Mouse (Mus musculus): ENCODE data around the gene Vps45. TPM values are rescaled to one million over a fixed set of nuclear protein-coding genes. Genes with fewer than 3 reads are reported as not detected.

Gene Vps45
- polyA plus RNA-seq, 2 experiments, result 6.6 to 9.0 TPM

- WGBS (ENCODE audit: insufficient replicate concordance), result 29% methylated on average over 9 of the region's 9 CpGs
Observed at GRCm38 (mm10) chr3:95997203-95997721, 61.0 kb downstream of the Vps45 start.

GRCm38 (mm10) chr3:95996451-95997073 is 61.7 kb downstream of the Vps45 start:
- 14% methylated on average over 6 of the region's 6 CpGs for WGBS (ENCODE audit: insufficient replicate concordance)
- Histone ChIP-seq H3K4me2 (ENCODE audit: low read depth) (peak overlapping the region; percentile 84), H3K36me3 (replicated peaks; ENCODE audit: control insufficient read depth, insufficient read depth, low read depth) (no peaks in the 10 kb centered on the region), H3K4me1 (replicated peaks; ENCODE audit: control insufficient read depth in 2 of 2, insufficient read depth in 2 of 2, low read length in 1 of 2) (peaks cover 24 to 39% of the 10 kb centered on the region in 2 experiments), H3K4me3 (ENCODE audit: insufficient read depth in 1 of 2, low read depth in 2 of 2, low read length in 2 of 2) (peak overlapping the region; percentile 21 to 61), H3K9me3 (ENCODE audit: control insufficient read depth, low read length) (no peaks in the 10 kb centered on the region), H3K27ac (no peak overlapping the region), H3K9ac (replicated peaks) (peak overlapping the region; percentile 35), H3K27me3 (ENCODE audit: control insufficient read depth, insufficient read depth, low read length) (peaks cover 31% of the 10 kb centered on the region)
- TF ChIP-seq CTCF (IDR thresholded peaks at IDR 0.05; ENCODE audit: low read depth) (no peak), EP300 (IDR thresholded peaks at IDR 0.05; ENCODE audit: low read depth) (no peak)
- ATAC-seq (ENCODE audit: insufficient read depth) (no peak), DNase-seq (ENCODE audit: low read depth in 3 of 3, low spot score in 3 of 3) (no peak)

More at GRCm38 (mm10) chr3:95997203-95997721, 61.0 kb downstream of the Vps45 start:
- Histone ChIP-seq H3K27ac (no peak overlapping the region), H3K4me2 (ENCODE audit: low read depth) (no peak overlapping the region; the same call in 1 of the 2 replicates), H3K9me3 (ENCODE audit: control insufficient read depth, low read length) (no peaks in the 10 kb centered on the region), H3K4me1 (replicated peaks; ENCODE audit: control insufficient read depth in 2 of 2, insufficient read depth in 2 of 2, low read length in 1 of 2) (peaks cover 24 to 39% of the 10 kb centered on the region in 2 experiments), H3K4me3 (ENCODE audit: insufficient read depth in 1 of 2, low read depth in 2 of 2, low read length in 2 of 2) (no peak overlapping the region), H3K9ac (replicated peaks) (no peak overlapping the region), H3K36me3 (replicated peaks; ENCODE audit: control insufficient read depth, insufficient read depth, low read depth) (no peaks in the 10 kb centered on the region), H3K27me3 (ENCODE audit: control insufficient read depth, insufficient read depth, low read length) (peaks cover 31% of the 10 kb centered on the region)
- no peak for TF ChIP-seq CTCF (IDR thresholded peaks at IDR 0.05; ENCODE audit: low read depth)
- TF ChIP-seq EP300 (IDR thresholded peaks at IDR 0.05; ENCODE audit: low read depth), result no peak
- ATAC-seq (ENCODE audit: insufficient read depth) (no peak), DNase-seq (ENCODE audit: low read depth in 3 of 3, low spot score in 3 of 3) (no peak)

DNA sequence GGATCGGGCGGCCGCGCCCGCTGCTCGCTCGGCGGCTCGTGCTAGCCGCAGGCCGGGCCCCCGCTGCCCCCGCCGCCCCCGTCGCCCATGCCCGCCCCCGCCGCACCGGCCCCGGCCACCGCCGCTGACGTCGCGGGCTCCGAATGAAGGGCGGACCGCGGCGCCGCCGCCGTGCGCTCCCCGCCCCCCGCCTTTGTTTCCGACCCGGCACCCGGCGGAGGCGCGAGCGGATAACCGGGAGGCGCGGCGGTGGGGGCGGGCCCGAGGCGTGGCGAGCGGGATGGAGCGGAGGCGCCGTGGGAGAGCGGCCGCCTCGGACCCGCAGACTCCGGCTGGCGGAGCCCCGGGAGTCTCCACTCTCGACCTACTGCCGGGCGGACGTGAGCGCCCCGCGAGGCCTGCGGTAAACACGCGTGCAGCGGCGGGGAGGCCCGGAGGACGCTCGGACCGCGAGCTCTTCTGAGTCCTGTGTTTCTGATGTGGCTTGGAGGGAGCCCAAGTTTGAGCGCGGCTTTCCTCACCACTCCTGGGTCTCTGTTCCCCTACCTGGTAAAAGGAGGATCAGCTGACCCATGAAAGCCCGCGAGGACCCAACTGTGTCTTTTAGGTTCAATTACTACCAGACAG is 62.4 kb downstream of the Vps45 start, which contains the start of gene Plekho1:
TSS of gene Plekho1 (minus strand) at position 200 of the 627 bp plus-strand sequence.
- TF ChIP-seq CTCF (IDR thresholded peaks at IDR 0.05; ENCODE audit: low read depth) (0 out of 2 replicates have a peak, but pooled peaks have one; percentile 7), EP300 (IDR thresholded peaks at IDR 0.05; ENCODE audit: low read depth) (no peak)
- H3K4me1 ChIP-seq (replicated peaks; ENCODE audit: control insufficient read depth in 2 of 2, insufficient read depth in 2 of 2, low read length in 1 of 2), result peaks cover 24 to 39% of the 10 kb centered on the region in 2 experiments
- H3K9ac ChIP-seq (replicated peaks), result peak within 1 kb of the TSS; percentile 35
- H3K27ac ChIP-seq, result peak within 1 kb of the TSS; percentile 23; the same call in 1 of the 2 replicates
- H3K36me3 ChIP-seq (replicated peaks; ENCODE audit: control insufficient read depth, insufficient read depth, low read depth), result no peaks in the 10 kb centered on the region
- 1% methylated on average over 51 of the region's 84 CpGs for WGBS (ENCODE audit: insufficient replicate concordance)
- no peak for DNase-seq (ENCODE audit: low read depth in 3 of 3, low spot score in 3 of 3)
- no peaks in the 10 kb centered on the region for H3K9me3 ChIP-seq (ENCODE audit: control insufficient read depth, low read length)
- H3K4me3 ChIP-seq (ENCODE audit: insufficient read depth in 1 of 2, low read depth in 2 of 2, low read length in 2 of 2), result peak within 1 kb of the TSS; percentile 60 to 61
- H3K27me3 ChIP-seq (ENCODE audit: control insufficient read depth, insufficient read depth, low read length), result peaks cover 31% of the 10 kb centered on the region
- peak within 1 kb of the TSS; percentile 84 for H3K4me2 ChIP-seq (ENCODE audit: low read depth)
- ATAC-seq (ENCODE audit: insufficient read depth), result peak; percentile 13; the same call in 1 of the 2 replicates

DNA sequence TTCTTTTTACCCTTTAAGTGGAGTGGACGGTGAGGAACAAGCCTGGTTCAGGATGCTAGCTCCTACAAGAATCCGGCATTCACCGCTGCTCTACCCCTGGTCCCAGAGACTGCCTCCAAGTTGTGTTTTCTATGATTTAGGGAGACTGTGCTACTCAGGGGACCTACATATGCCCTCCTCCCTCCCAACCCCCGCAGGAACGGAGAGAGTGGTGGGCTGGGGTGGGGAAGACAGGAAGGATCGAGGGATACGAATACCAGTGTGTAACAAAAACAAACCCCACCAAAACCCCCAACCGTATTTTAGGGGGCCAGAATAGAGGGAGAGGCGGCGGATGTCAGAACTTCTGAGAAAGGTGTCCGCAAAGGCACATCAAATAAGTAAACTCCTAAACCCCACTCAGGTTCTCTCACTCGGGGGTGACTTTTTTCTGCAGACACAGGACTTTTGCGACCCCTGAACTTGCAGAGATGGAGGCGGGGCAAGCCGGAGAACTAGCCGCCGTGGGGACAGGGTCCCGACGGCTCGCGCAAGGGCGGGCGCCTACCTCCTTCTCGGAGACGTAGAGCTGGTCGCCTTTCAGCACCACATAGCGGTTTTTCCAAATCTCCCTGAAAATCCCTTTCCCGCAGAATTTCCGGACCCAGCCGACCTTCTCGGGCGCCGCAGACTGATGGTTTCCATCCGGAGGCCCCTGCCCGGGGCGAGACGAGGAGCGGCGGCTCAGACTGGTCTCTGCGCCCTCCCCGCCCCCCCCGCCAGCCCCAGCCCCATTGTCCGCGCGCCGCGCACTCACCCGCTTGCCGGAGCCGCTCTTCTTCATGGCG is 63.1 kb downstream of the Vps45 start:
- peak overlapping the region; percentile 60 to 61 for H3K4me3 ChIP-seq (ENCODE audit: insufficient read depth in 1 of 2, low read depth in 2 of 2, low read length in 2 of 2)
- H3K36me3 ChIP-seq (replicated peaks; ENCODE audit: control insufficient read depth, insufficient read depth, low read depth), result no peaks in the 10 kb centered on the region
- H3K4me2 ChIP-seq (ENCODE audit: low read depth), result peak overlapping the region; percentile 84
- peak overlapping the region; percentile 35 for H3K9ac ChIP-seq (replicated peaks)
- DNase-seq (ENCODE audit: low read depth in 3 of 3, low spot score in 3 of 3) (no peak), ATAC-seq (ENCODE audit: insufficient read depth) (no peak)
- WGBS (ENCODE audit: insufficient replicate concordance), result 1% methylated on average over 51 of the region's 51 CpGs
- H3K27ac ChIP-seq, result peak overlapping the region; percentile 23; the same call in 1 of the 2 replicates
- H3K9me3 ChIP-seq (ENCODE audit: control insufficient read depth, low read length), result no peaks in the 10 kb centered on the region
- H3K4me1 ChIP-seq (replicated peaks; ENCODE audit: control insufficient read depth in 2 of 2, insufficient read depth in 2 of 2, low read length in 1 of 2), result peaks cover 20 to 35% of the 10 kb centered on the region in 2 experiments
- peaks cover 31% of the 10 kb centered on the region for H3K27me3 ChIP-seq (ENCODE audit: control insufficient read depth, insufficient read depth, low read length)
- no peak for TF ChIP-seq CTCF (IDR thresholded peaks at IDR 0.05; ENCODE audit: low read depth)

All from liver, embryonic 14.5 days (tissue).